Mouse (Mus musculus) MEL-GATA-1-ER (cell line): ENCODE measurements at regions not wholly inside any gene's neighbourhood (a gene's known extent, or its start where the extent isn't known, plus 50 kb on each side); places are given as distances from the start of the nearest gene placed in this dataset.
A peak's percentile ranks its signal among the peaks of the same experiment; 100 is the strongest.

Source experiments
- DNase-seq: peaks from one replicate; pipeline ENCODE4 v3.0.0-alpha.2; 2012; ENCODE audit warnings: low read depth; ENCODE audit errors: extremely low read depth

DNA sequence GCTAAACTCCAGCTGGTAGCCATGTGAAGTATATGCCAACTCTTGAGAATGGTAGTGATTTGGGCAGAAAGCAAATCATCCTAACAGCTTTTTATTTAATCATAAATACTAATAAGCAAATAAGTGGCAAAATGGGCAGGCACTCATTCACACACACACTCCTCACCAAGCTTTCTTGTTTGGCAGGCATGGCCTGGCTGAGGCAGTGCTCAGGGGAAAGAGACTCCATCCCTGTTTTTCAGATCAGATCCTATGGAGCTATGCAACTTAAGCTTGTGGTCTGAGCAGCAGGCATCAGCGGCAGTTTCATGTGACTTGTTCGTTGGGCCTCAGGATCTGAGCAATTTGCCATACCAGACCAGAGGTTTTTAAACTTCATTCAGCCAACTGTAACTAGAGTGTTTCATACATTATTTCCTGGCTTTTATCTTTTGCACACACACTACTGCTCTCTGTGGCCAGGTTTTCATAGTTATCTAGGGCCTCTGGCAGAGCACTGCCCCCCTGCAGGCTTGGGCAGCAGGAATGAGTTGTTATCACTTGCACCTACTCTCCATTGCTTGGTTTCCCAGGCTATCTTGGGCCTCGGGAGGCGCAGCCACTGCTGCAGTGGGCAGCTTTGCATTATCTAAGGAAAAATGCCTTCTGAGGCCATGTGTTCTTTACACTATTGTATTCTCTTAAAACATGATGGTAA lies 56.3 kb upstream of the AC192777.2 start:
- peak; percentile 56 for DNase-seq
